Mouse (Mus musculus) liver, adult 2 months (tissue): ENCODE data around the gene Ugt1a9.

Experiments
- CTCF ChIP-seq: fragments of 200-500 bp; IDR thresholded peaks from 2 replicates; pipeline ENCODE4 v1.5.1; 2011; ENCODE audit warnings: low read depth, low read length, control low read depth
- POLR2A ChIP-seq: fragments of 200-500 bp; IDR thresholded peaks from 2 replicates; pipeline ENCODE4 v1.6.1; 2011; ENCODE audit warnings: low read length, control low read depth; ENCODE audit not compliant: insufficient read depth; ENCODE audit errors: extremely low read depth

DNA sequence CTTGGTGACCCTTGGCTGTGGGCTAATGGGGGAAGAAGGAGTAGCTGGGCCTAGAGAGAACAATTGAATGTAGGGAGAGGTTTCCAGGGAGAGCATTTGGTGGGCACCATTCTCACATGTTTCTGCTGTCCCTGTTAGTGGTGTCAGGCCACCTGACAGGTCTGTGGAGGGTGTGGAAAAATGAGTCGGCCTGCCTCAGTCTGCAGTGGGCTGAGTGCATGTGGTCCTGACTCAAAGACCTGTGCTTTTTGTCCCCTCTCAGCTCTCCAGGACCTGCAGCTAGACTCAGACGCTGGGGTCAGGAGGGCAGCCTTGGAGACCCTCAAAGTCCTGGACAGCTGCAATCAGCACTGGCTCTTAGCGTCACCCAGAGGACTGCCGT lies 189.0 kb downstream of the Ugt1a9 start:
- no peak for TF ChIP-seq POLR2A
- no peak for TF ChIP-seq CTCF
